Mouse (Mus musculus) fat pad, adult 2 months (tissue): ENCODE measurements around the gene Dnal4.

Experiments used
- DNase-seq: peaks from one replicate; pipeline ENCODE4 v3.0.0-alpha.2; 2011; ENCODE audit warnings: low read depth, low spot score; ENCODE audit errors: extremely low read depth

Gene Dnal4

GRCm38 (mm10) chr15:79764539-79765267 lies 12.9 kb downstream of the Dnal4 start:
- no peak for DNase-seq

- DNase-seq: no peak
Observed at GRCm38 (mm10) chr15:79763601-79764246, 13.9 kb downstream of the Dnal4 start.

- DNase-seq: no peak
Observed at GRCm38 (mm10) chr15:79763001-79763400, 14.6 kb downstream of the Dnal4 start.

GRCm38 (mm10) chr15:79760956-79761355 lies 16.7 kb downstream of the Dnal4 start:
- no peak for DNase-seq

- no peak for DNase-seq
Observed at GRCm38 (mm10) chr15:79757118-79757517, 20.5 kb downstream of the Dnal4 start.

GRCm38 (mm10) chr15:79755977-79756625 lies 21.5 kb downstream of the Dnal4 start:
- DNase-seq: no peak

- DNase-seq: no peak
Observed at GRCm38 (mm10) chr15:79755176-79755575, 22.5 kb downstream of the Dnal4 start.

GRCm38 (mm10) chr15:79753873-79754272 lies 23.8 kb downstream of the Dnal4 start:
- no peak for DNase-seq

- no peak for DNase-seq
Observed at GRCm38 (mm10) chr15:79753420-79753752, 24.3 kb downstream of the Dnal4 start.

- DNase-seq: no peak
Observed at GRCm38 (mm10) chr15:79752742-79753419, 24.8 kb downstream of the Dnal4 start.

- DNase-seq: no peak
Observed at GRCm38 (mm10) chr15:79751772-79752171, 25.9 kb downstream of the Dnal4 start.

- no peak for DNase-seq
Observed at GRCm38 (mm10) chr15:79750266-79750665, 27.4 kb downstream of the Dnal4 start.

- DNase-seq: no peak
Observed at GRCm38 (mm10) chr15:79749162-79749561, 28.5 kb downstream of the Dnal4 start.

- DNase-seq: no peak
Observed at GRCm38 (mm10) chr15:79747998-79748397, 29.7 kb downstream of the Dnal4 start.

GRCm38 (mm10) chr15:79745883-79746282 lies 31.8 kb downstream of the Dnal4 start:
- no peak for DNase-seq

- no peak for DNase-seq
Observed at GRCm38 (mm10) chr15:79745312-79745711, 32.3 kb downstream of the Dnal4 start.

- no peak for DNase-seq
Observed at GRCm38 (mm10) chr15:79744742-79745141, 32.9 kb downstream of the Dnal4 start.

- DNase-seq: no peak
Observed at GRCm38 (mm10) chr15:79744001-79744400, 33.6 kb downstream of the Dnal4 start.

- DNase-seq: no peak
Observed at GRCm38 (mm10) chr15:79742706-79743023, 35.0 kb downstream of the Dnal4 start.

- no peak for DNase-seq
Observed at GRCm38 (mm10) chr15:79741921-79742705, 35.5 kb downstream of the Dnal4 start, which contains the start of gene Sun2. Sun2 (minus strand) TSS chr15:79742536.
